Mouse (Mus musculus) C2C12 (cell line): ENCODE results near the gene Spaca4. TPM values are rescaled to one million over a fixed set of nuclear protein-coding genes. Genes with fewer than 3 reads are reported as not detected.

Experiments used
- H3K27me3 ChIP-seq: one replicate; pipeline ENCODE4 v1.6.1; 2011; ENCODE audit not compliant: control insufficient read depth, insufficient read depth, insufficient read length
- H3K36me3 ChIP-seq: one replicate; pipeline ENCODE4 v1.6.1; 2011; ENCODE audit not compliant: control insufficient read depth, insufficient read depth
- H3K4me3 ChIP-seq: one replicate; pipeline ENCODE4 v1.5.1; 2011; ENCODE audit warnings: mild to moderate bottlenecking, control low read depth; ENCODE audit not compliant: poor library complexity, insufficient read depth, severe bottlenecking
- H3K79me2 ChIP-seq: one replicate; pipeline ENCODE4 v1.6.1; 2011; ENCODE audit not compliant: control insufficient read depth, insufficient read depth
- H3K79me3 ChIP-seq: one replicate; pipeline ENCODE4 v1.6.1; 2011; ENCODE audit warnings: low read depth, control low read depth
- H3ac ChIP-seq: one replicate; pipeline ENCODE3; 2011; ENCODE audit warnings: low read depth; ENCODE audit not compliant: control insufficient read depth, insufficient read length
- CEBPB ChIP-seq: IDR thresholded peaks from one replicate; pipeline ENCODE4 v1.6.1; 2011; ENCODE audit warnings: low read depth, mild to moderate bottlenecking, control low read depth, moderate library complexity
- CTCF ChIP-seq: IDR thresholded peaks from one replicate; pipeline ENCODE4 v1.5.1; 2011; ENCODE audit not compliant: control insufficient read depth, insufficient read depth, insufficient read length
- FOSL1 ChIP-seq: IDR thresholded peaks from one replicate; pipeline ENCODE4 v1.8.0; 2011; ENCODE audit warnings: mild to moderate bottlenecking, low read length; ENCODE audit not compliant: poor library complexity, insufficient read depth, severe bottlenecking
- MAX ChIP-seq: IDR thresholded peaks from one replicate; pipeline ENCODE4 v1.6.1; 2011; ENCODE audit warnings: mild to moderate bottlenecking, control low read depth
- MYOD1 ChIP-seq: IDR thresholded peaks from one replicate; pipeline ENCODE4 v1.6.1; 2011; ENCODE audit warnings: low read depth; ENCODE audit not compliant: control insufficient read depth, insufficient read length
- MYOG ChIP-seq: IDR thresholded peaks from one replicate; pipeline ENCODE4 v1.6.1; 2011; ENCODE audit not compliant: control insufficient read depth, insufficient read length; ENCODE audit errors: extremely low read depth
- USF1 ChIP-seq: IDR thresholded peaks from one replicate; pipeline ENCODE4 v1.6.1; 2011; ENCODE audit warnings: low read depth, mild to moderate bottlenecking, control low read depth, moderate library complexity
- polyA plus RNA-seq: library from polyadenylated mRNA; unstranded; fragments of >200 nt; fragmentation: generic; extraction: Trizol; gene quantifications from one replicate; pipeline ENCODE4 v1.2.1, GENCODE M21; 2012; ENCODE audit warnings: missing spikeins

Spaca4 gene
- polyA plus RNA-seq, 1 experiment = 0.33 TPM

- H3ac ChIP-seq = no peak overlapping the region
- H3K4me3 ChIP-seq = no peak overlapping the region
- H3K27me3 ChIP-seq = peaks cover under 1% of the 10 kb centered on the region
- H3K79me3 ChIP-seq = no peaks in the 10 kb centered on the region
- H3K79me2 ChIP-seq = no peaks in the 10 kb centered on the region
- no peak for TF ChIP-seq CEBPB
- no peak for TF ChIP-seq FOSL1
- no peak for TF ChIP-seq CTCF
- TF ChIP-seq USF1 = no peak
- TF ChIP-seq MYOG = no peak
- TF ChIP-seq MAX = no peak
- no peak for TF ChIP-seq MYOD1
- no peaks in the 10 kb centered on the region for H3K36me3 ChIP-seq
Observed at GRCm38 (mm10) chr7:45765995-45766394, 40.4 kb upstream of the Spaca4 start.

- Histone ChIP-seq H3K4me3 (no peak overlapping the region), H3K79me3 (no peaks in the 10 kb centered on the region), H3K36me3 (no peaks in the 10 kb centered on the region), H3K79me2 (no peaks in the 10 kb centered on the region), H3K27me3 (peaks cover 24% of the 10 kb centered on the region), H3ac (no peak overlapping the region)
- no peak for TF ChIP-seq MAX
- TF ChIP-seq MYOD1 = no peak
- TF ChIP-seq CTCF = no peak
- TF ChIP-seq FOSL1 = no peak
- no peak for TF ChIP-seq USF1
- no peak for TF ChIP-seq MYOG
- no peak for TF ChIP-seq CEBPB
Observed at GRCm38 (mm10) chr7:45760151-45760550, 34.5 kb upstream of the Spaca4 start.

GRCm38 (mm10) chr7:45759400-45759799 is 33.8 kb upstream of the Spaca4 start:
- H3K79me3 ChIP-seq = no peaks in the 10 kb centered on the region
- no peak for TF ChIP-seq CTCF
- peaks cover 24% of the 10 kb centered on the region for H3K27me3 ChIP-seq
- H3K79me2 ChIP-seq = no peaks in the 10 kb centered on the region
- H3K4me3 ChIP-seq = no peak overlapping the region
- no peaks in the 10 kb centered on the region for H3K36me3 ChIP-seq
- H3ac ChIP-seq = no peak overlapping the region

GRCm38 (mm10) chr7:45755703-45756102 is 30.1 kb upstream of the Spaca4 start:
- no peak overlapping the region for H3ac ChIP-seq
- peaks cover 21% of the 10 kb centered on the region for H3K27me3 ChIP-seq
- H3K79me2 ChIP-seq = no peaks in the 10 kb centered on the region
- no peak overlapping the region for H3K4me3 ChIP-seq
- TF ChIP-seq CTCF (no peak), USF1 (no peak), FOSL1 (no peak), MYOD1 (no peak), CEBPB (no peak)
- no peaks in the 10 kb centered on the region for H3K79me3 ChIP-seq
- H3K36me3 ChIP-seq = no peaks in the 10 kb centered on the region

GRCm38 (mm10) chr7:45750162-45750561 is 24.5 kb upstream of the Spaca4 start:
- Histone ChIP-seq H3K79me2 (no peaks in the 10 kb centered on the region), H3K27me3 (no peaks in the 10 kb centered on the region), H3ac (no peak overlapping the region), H3K36me3 (no peaks in the 10 kb centered on the region), H3K4me3 (no peak overlapping the region), H3K79me3 (no peaks in the 10 kb centered on the region)
- TF ChIP-seq MAX (no peak), MYOG (no peak), CEBPB (no peak), FOSL1 (no peak), USF1 (no peak), MYOD1 (no peak), CTCF (no peak)

GRCm38 (mm10) chr7:45749401-45749800 is 23.8 kb upstream of the Spaca4 start:
- TF ChIP-seq CEBPB (no peak), FOSL1 (no peak), MYOG (no peak), MAX (no peak), MYOD1 (no peak), CTCF (no peak), USF1 (no peak)
- no peaks in the 10 kb centered on the region for H3K79me2 ChIP-seq
- no peaks in the 10 kb centered on the region for H3K36me3 ChIP-seq
- H3K79me3 ChIP-seq = no peaks in the 10 kb centered on the region
- no peak overlapping the region for H3ac ChIP-seq
- H3K4me3 ChIP-seq = no peak overlapping the region
- no peaks in the 10 kb centered on the region for H3K27me3 ChIP-seq
